In genomic region chr14:18297441-18297840, GRCm38 (mm10) we compare ENCODE assay signal across 20 mouse cellular contexts.
"Had no signal": no experiment of that assay in that cellular context is flagged by ENCODE, and none has a peak within 500 bp of the region (broad histone marks: within the 10 kb centered on the region; RNA-seq: fewer than 3 reads in every experiment).

No protein-coding gene starts in this region.

- H3K4me3 ChIP-seq: left cerebral cortex, adult 2 months; neural tube, embryonic 12.5 days; neural tube, embryonic 15.5 days had no signal

- ATAC-seq: liver, postnatal 0 days; lung, postnatal 0 days had no signal

- H3K9me3 ChIP-seq: neural tube, embryonic 12.5 days; neural tube, embryonic 15.5 days had no signal

- H3K9ac ChIP-seq: liver, embryonic 14.5 days; liver, postnatal 0 days; lung, embryonic 14.5 days; neural tube, embryonic 12.5 days; neural tube, embryonic 15.5 days had no signal

- H3K36me3 ChIP-seq: neural tube, embryonic 15.5 days had no signal

- H3K27ac ChIP-seq: kidney, postnatal 0 days; left cerebral cortex, adult 2 months; liver, embryonic 14.5 days; macrophage; neural tube, embryonic 12.5 days; neural tube, embryonic 15.5 days; stomach, postnatal 0 days had no signal

- H3K4me1 ChIP-seq: neural tube, embryonic 12.5 days; neural tube, embryonic 15.5 days had no signal

- H3K27me3 ChIP-seq: neural tube, embryonic 12.5 days; neural tube, embryonic 15.5 days had no signal

- DNase-seq: kidney, adult 2 months; kidney, postnatal 25 days; layer of hippocampus, postnatal 36 days; liver, postnatal 0 days; lung, embryonic 14.5 days; midbrain, embryonic 14.5 days; right cerebral cortex, adult 18-20 months; right cerebral cortex, postnatal 14 days; right cerebral cortex, postnatal 4 days; thymus, adult 2 months; thymus, postnatal 14 days; thymus, postnatal 4 days had no signal
